Mouse (Mus musculus) bone marrow macrophage, adult 2 months (primary cell): ENCODE data around the gene Cdcp2.

ENCODE experiments used
- CTCF ChIP-seq: IDR thresholded peaks from 2 replicates; pipeline ENCODE4 v1.5.1; 2012; ENCODE audit warnings: low read depth, mild to moderate bottlenecking, low read length, moderate library complexity
- POLR2A ChIP-seq: IDR thresholded peaks from 2 replicates; pipeline ENCODE4 v1.6.1; 2012; ENCODE audit warnings: mild to moderate bottlenecking, low read depth, low read length, borderline replicate concordance

DNA sequence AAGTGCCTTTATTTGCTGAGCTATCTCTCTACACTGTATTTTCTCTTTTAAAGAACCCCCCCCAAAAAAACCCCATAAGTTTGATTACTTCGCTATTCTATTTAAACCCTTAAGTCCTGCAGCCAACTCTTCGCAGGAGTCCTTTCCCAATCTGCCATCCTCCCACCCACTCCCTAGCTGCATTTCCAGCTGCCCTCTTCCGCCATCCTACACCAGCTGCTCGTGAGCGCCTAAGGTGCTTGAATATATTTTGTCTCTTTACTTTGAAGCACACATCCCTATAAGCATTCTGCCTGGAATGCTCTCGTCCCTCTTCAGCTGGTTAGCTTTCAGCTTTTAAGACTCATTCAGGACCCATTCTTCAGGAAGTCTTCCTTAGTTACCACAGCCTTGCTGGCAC lies 54.3 kb downstream of the Cdcp2 start:
- TF ChIP-seq CTCF: no peak
- TF ChIP-seq POLR2A: no peak
